Mouse (Mus musculus) spleen, postnatal 36 days (tissue): Measurements from ENCODE around the gene Coro1a.
"Not testable (repeated sequence)": the region's sequence is repeated elsewhere in the genome, so short reads cannot be mapped to it uniquely, and the experiment has no call there.

Experiments
- DNase-seq, 2 experiments: peaks; one replicate each; pipeline ENCODE4 v3.0.0; 2022; ENCODE audit warnings: low spot score in 2 of 2, mixed read lengths in 1 of 2

The Coro1a gene

GRCm38 (mm10) chr7:126707442-126708174 is at the start of gene Coro1a:
Coro1a (minus strand) TSS chr7:126707787.
- DNase-seq: peak; percentile 83 to 86

- DNase-seq: peak; percentile 48 to 66
Observed at GRCm38 (mm10) chr7:126754866-126755265, 47.3 kb upstream of the Coro1a start.

- DNase-seq: no peak
Observed at GRCm38 (mm10) chr7:126749582-126750343, 42.2 kb upstream of the Coro1a start.

GRCm38 (mm10) chr7:126748824-126749223 is 41.2 kb upstream of the Coro1a start:
- no peak for DNase-seq

- peak; percentile 56 to 61 for DNase-seq
Observed at GRCm38 (mm10) chr7:126746798-126747197, 39.2 kb upstream of the Coro1a start.

GRCm38 (mm10) chr7:126746066-126746465 is 38.5 kb upstream of the Coro1a start:
- DNase-seq: peak; percentile 45 to 64

GRCm38 (mm10) chr7:126741964-126742482 is 34.4 kb upstream of the Coro1a start:
- DNase-seq: no peak

- no peak for DNase-seq
Observed at GRCm38 (mm10) chr7:126741452-126741851, 33.9 kb upstream of the Coro1a start.

GRCm38 (mm10) chr7:126740977-126741376 is 33.4 kb upstream of the Coro1a start:
- DNase-seq: no peak

GRCm38 (mm10) chr7:126740132-126740735 is 32.6 kb upstream of the Coro1a start:
- no peak for DNase-seq

- no peak for DNase-seq
Observed at GRCm38 (mm10) chr7:126739551-126739950, 32.0 kb upstream of the Coro1a start.

GRCm38 (mm10) chr7:126736122-126736521 is 28.5 kb upstream of the Coro1a start:
- no peak for DNase-seq

GRCm38 (mm10) chr7:126730256-126730789 is 22.7 kb upstream of the Coro1a start:
- DNase-seq: not testable (repeated sequence)

GRCm38 (mm10) chr7:126725667-126726066 is 18.1 kb upstream of the Coro1a start:
- DNase-seq: no peak

- no peak for DNase-seq
Observed at GRCm38 (mm10) chr7:126725077-126725476, 17.5 kb upstream of the Coro1a start.

GRCm38 (mm10) chr7:126721635-126722034 is 14.0 kb upstream of the Coro1a start:
- DNase-seq: no peak

GRCm38 (mm10) chr7:126718787-126719337 is 11.3 kb upstream of the Coro1a start:
- DNase-seq: no peak

- DNase-seq: no peak
Observed at GRCm38 (mm10) chr7:126717566-126717965, 10.0 kb upstream of the Coro1a start.

GRCm38 (mm10) chr7:126715679-126716078 is 8.1 kb upstream of the Coro1a start:
- DNase-seq: no peak

- no peak for DNase-seq
Observed at GRCm38 (mm10) chr7:126711910-126712309, 4.3 kb upstream of the Coro1a start.

GRCm38 (mm10) chr7:126710266-126710665 is 2.7 kb upstream of the Coro1a start:
- DNase-seq: no peak
